Mouse (Mus musculus) megakaryocyte-erythroid progenitor cell, adult 5 weeks (primary cell): ENCODE data around the gene Slc22a21. TPM values are rescaled to one million over a fixed set of nuclear protein-coding genes. Genes with fewer than 3 reads are reported as not detected.

Experiments
- polyA plus RNA-seq: library from polyadenylated mRNA; stranded (reverse); fragments of >175 nt; gene quantifications from 2 replicates; pipeline ENCODE4 v1.2.3, GENCODE M21; 2012

The Slc22a21 gene
- 2.9 and 5.0 TPM in 2 replicates for polyA plus RNA-seq

DNA sequence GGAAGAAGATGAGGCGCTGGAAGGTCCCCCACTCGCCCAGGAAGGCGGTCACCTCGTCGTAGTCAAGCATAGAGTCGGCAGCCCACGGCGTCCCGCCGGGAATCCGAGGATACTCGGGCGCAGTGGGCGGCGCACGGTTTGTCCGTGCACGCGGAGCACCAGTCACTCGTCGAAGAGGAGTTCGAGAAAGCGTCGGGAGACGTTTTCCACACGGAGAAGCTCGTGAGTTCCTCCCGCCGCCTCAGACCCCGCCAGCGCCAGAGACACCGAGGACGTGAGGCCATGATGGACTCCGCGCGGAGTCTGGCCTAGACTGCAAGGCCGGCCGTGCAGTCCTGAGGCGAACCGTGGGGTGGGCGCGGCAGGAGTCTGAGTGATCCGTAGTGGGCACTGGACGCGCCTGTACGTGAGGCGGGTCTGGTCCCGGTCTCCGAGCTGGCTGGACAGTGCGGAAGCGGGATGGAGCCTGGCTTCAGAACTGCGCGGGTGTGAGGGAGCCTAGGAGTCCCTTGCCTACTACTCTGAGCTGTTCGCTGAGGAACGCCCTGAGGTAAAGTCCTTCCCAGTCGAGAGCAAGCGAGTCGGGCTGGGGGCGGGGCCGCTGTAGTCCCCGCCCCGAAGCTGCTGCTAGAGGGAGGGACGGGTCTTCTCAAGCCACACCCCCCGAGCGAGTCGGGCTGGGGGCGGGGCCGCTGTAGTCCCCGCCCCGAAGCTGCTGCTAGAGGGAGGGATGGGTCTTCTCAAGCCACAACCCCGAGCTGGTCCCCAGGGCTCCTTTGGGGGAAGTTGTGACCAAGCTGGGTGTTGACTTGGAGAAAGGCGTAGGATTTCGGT lies at the start of gene Slc22a21:
Slc22a21 (minus strand) TSS at position 545 of the 834 bp plus-strand sequence.

DNA sequence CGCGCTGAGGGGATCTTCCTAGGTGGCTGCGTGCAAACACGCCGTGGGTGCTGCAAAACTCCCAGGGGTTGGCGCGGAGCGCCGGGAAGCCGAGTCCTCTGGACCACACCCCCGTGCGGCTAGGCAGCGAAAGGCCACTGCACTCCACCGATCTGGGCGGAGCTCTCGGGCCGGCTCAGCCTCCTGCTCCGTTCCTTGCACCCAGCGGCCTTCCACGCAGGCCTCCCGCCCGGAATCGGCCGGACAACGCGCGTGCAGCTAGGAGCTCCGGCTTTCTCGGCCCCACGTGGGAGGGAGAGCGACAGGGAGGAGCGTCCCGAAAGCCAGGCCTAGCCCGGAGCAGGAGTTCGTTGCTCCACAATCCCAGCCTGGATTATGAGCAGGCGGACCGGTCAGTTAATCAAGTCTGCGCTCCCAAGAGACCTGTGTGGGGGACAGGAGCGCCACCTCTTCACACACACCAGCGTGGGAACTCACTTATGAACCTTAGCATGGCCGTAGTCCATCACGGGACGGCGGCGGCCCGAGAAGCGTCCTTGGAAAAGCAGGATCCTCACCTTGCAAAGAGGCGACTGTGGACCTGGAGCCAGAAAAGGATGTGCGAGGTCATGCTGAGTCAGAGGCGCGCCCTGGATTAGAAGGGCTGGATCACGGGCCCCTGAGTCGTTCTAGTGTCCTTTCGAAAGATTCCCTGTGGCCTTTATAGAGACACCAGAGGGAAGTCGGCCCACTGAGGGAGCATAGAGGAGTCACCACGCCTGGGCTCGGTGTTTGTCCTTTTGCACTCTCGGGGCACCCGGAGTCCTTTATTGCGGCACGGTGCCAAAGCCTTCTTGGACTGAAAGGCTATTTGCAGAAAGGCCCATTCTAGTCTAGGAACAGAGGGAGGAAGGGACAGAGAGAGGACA lies 48.2 kb upstream of the Slc22a21 start, which contains the start of gene Slc22a4:
Slc22a4 (minus strand) TSS at position 47 of the 908 bp plus-strand sequence.

Other genes with a start within 250 kb of the Slc22a21 start
- gene Irf1, start 210.3 kb downstream of the Slc22a21 start, polyA plus RNA-seq: 31.7 and 37.3 TPM in 2 replicates
- 0.15 TPM in 1 of 2 replicates, not detected in the other for gene Gm17334, start 207.1 kb downstream of the Slc22a21 start, polyA plus RNA-seq
- 6.5 and 7.3 TPM in 2 replicates for gene Gm12216, start 121.1 kb downstream of the Slc22a21 start, polyA plus RNA-seq
- gene Slc22a5, start 88.7 kb downstream of the Slc22a21 start, polyA plus RNA-seq: 12.1 and 13.0 TPM in 2 replicates
- gene Slc22a4, start 47.8 kb upstream of the Slc22a21 start, polyA plus RNA-seq: 12.0 and 14.5 TPM in 2 replicates
- 0.68 and 0.70 TPM in 2 replicates for gene Pdlim4, start 88.7 kb upstream of the Slc22a21 start, polyA plus RNA-seq
- 0.40 and 0.93 TPM in 2 replicates for gene P4ha2, start 119.8 kb upstream of the Slc22a21 start, polyA plus RNA-seq